Mouse (Mus musculus) layer of hippocampus, adult 2 months (tissue): ENCODE data around the gene Pdk4. TPM values are rescaled to one million over a fixed set of nuclear protein-coding genes. Genes with fewer than 3 reads are reported as not detected.
A peak's percentile ranks its signal among the peaks of the same experiment; 100 is the strongest.

ENCODE experiments used
- DNase-seq, 2 experiments: peaks; one replicate each; pipeline ENCODE4 v3.0.0; 2022; ENCODE audit warnings: low spot score in 2 of 2
- H3K27ac ChIP-seq: fragments of 200-600 bp; 2 replicates; pipeline ENCODE4 v1.8.1; 2022
- H3K4me3 ChIP-seq: fragments of 200-600 bp; 2 replicates; pipeline ENCODE4 v1.8.1; 2022; ENCODE audit warnings: mild to moderate bottlenecking
- CTCF ChIP-seq: fragments of 200-600 bp; conservative IDR thresholded peaks from 2 replicates; pipeline ENCODE4 v1.8.1; 2022; ENCODE audit warnings: antibody characterized with exemption, mild to moderate bottlenecking, moderate library complexity
- total RNA-seq, 2 experiments: library from RNA; stranded (reverse); gene quantifications; 2 replicates each; pipeline ENCODE4 v1.2.3; 2021

The Pdk4 gene
- total RNA-seq, 2 experiments from 2014 or later: 13.9 to 14.8 TPM

DNA sequence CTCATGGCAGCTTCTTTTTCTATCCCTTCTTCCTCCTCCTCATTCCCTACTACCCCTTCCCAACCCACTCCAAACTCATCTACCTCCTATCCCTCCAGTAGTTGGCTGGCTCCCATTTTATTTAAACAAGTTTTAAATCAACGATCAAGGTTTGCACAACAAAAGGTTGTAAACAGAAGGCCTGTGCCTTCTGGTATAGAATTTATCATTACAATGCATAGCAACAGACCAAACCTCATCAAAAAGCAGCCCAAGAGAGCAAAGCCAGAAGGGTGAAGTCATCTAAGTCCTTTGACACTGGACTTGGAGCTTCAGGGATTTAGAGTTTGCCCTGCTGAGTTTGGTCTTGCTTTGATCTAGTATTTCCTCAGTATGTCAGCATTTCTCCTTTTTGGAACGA lies 15.0 kb downstream of the Pdk4 start:
- no peak overlapping the region for H3K27ac ChIP-seq
- no peak for TF ChIP-seq CTCF
- no peak overlapping the region for H3K4me3 ChIP-seq
- DNase-seq: no peak

DNA sequence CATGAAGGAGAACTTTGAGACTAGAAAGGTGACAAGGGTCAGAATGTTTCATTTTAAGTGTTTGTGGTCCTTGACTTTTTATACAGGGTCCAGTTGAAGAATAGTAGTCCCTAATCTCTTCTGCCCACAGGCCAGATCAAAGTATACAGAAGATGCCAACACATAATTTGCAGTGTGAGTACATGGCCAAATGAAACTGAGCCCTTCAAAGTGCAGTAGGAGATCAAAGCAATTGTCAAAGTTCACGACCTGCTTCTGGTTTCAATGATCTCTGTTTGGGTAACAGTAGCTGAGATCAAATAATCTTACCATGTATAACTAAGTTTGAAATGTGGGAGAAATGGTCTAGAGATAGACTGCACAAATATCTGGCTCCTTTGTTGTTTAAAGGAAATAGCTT lies 22.1 kb downstream of the Pdk4 start:
- H3K27ac ChIP-seq: no peak overlapping the region
- no peak overlapping the region for H3K4me3 ChIP-seq
- DNase-seq: no peak
- TF ChIP-seq CTCF: no peak

DNA sequence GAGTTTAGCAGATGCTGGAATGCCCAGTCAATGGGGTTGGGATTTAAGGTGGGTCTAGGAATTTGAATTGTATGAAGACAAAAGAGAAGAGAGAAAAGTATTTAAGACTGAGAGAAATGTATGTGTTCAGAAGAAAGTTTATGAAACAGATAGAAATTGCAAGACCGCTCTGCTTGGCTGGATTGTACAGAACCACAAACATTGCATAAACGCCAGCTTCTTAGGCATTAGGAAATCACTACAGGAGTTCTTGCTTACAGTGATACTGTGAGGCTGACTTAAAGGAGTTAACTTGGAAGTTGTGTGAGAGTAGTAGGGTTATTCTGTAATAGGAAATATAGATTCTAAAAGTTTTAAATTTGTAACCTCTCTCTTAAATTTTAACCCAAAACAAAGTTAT lies 23.4 kb downstream of the Pdk4 start:
- no peak overlapping the region for H3K4me3 ChIP-seq
- DNase-seq: no peak
- no peak overlapping the region for H3K27ac ChIP-seq
- TF ChIP-seq CTCF: no peak

DNA sequence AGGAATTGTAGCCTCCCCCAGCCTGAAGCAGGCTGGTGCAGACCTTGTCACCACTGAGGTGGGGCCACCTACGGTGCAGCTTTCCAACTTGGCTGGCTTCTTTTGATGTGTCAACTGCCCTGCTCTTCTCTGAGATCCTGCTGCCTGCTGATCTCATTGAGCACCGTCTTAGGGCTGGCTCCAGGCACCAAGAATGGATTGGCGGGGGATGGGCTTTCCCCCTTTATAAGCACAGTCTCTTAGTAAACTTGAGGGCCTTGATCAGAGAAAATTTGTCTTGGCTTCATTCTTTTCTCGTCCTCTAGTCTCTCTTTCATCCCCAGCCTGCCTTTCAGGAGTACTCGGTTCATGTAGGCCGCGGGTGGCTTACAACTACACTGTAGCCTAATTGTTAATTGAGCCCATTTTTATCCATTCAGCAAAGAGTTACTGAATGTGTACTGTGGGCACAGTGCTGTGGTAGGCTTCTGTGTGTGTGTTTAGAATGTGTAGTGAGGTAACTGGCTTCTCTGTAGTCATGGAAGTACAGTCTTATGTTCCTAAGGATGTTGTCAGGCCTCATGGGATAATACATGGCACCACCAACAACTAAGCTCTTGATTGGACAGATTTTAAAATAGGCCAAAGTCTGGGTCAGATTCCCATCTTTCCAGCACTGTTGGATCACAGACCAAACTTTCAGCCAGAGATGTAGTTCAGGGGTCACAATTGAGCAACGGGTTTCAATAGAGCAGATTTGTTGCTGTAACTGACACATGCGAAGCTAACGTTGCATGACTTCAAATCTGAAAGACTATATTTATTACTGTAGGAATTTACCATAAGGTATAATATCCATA lies 25.4 kb downstream of the Pdk4 start:
- no peak overlapping the region for H3K4me3 ChIP-seq
- 0 out of 2 replicates have a peak overlapping the region, but pooled peaks have one; percentile 28 for H3K27ac ChIP-seq
- TF ChIP-seq CTCF: no peak
- no peak for DNase-seq

GRCm38 (mm10) chr6:5455836-5456235 lies 40.3 kb downstream of the Pdk4 start:
- Histone ChIP-seq H3K4me3 (no peak overlapping the region), H3K27ac (no peak overlapping the region)
- no peak for TF ChIP-seq CTCF
- no peak for DNase-seq

DNA sequence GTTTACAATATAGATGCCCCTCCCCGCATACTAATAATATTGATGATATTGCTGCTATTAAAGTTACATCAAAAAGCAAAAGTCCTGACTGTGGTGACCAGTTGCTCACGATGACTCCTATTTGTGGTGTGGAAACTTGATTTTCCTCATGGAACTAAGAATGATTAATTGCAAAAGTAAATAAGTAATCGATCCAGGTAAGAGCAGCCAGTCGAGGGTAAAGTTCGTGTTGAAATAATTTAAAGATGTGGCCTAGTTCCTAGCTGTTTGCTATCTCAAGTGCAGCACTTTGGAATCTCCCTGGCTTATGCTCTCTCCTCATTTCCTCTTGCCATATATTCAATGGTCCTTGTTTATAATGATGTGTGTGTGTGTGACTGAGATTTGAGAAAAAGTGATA lies 46.2 kb downstream of the Pdk4 start:
- H3K4me3 ChIP-seq: no peak overlapping the region
- no peak for DNase-seq
- no peak for TF ChIP-seq CTCF

DNA sequence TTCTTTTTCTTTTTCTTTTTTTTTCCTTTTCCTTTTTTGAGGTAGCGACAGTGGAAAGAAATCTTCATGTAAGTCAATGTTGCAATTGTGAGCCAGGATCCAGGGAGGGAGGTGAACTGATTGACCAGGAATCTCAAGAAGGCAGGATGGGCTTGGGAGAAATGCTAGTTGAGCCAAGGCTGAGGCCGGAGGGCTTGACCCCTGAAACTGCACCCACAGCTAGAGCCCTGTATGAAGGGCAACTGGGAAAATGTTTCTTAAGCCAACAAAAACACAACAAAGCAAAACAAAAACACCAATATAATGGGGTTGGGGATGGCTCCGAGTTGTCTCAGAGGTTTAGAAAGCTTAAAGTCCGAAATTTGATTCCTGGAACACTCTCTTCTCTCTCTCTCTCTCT lies 47.7 kb downstream of the Pdk4 start:
- no peak for TF ChIP-seq CTCF
- DNase-seq: no peak
- Histone ChIP-seq H3K27ac (peak overlapping the region; percentile 28; the same call in 1 of the 2 replicates), H3K4me3 (no peak overlapping the region)

More for the DNA sequence above, 46.2 kb downstream of the Pdk4 start:
- no peak overlapping the region for H3K27ac ChIP-seq

DNA sequence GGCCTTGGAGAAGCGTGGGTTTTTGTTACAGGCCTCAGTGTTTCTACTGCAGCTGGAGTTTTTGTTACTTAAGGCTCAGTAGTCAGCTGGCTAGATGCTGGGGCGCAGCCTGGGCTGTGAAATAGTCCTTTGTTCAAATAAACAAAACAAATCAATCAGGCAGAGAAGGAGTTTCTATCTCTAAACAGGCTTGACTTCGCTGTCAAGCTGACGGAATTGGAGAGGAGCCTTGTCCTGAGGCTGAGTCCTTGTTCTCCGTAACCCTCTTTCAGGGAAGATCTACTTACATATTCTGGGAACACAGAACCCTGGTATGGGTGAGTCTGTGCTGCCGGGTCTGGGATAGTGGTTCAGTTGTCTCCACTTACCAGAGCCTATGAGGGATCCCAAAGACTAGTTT lies 48.6 kb downstream of the Pdk4 start:
- DNase-seq: peak in 1 of 2 experiments; percentile 20
- peak overlapping the region; percentile 76 for H3K27ac ChIP-seq
- no peak overlapping the region for H3K4me3 ChIP-seq
- no peak for TF ChIP-seq CTCF

DNA sequence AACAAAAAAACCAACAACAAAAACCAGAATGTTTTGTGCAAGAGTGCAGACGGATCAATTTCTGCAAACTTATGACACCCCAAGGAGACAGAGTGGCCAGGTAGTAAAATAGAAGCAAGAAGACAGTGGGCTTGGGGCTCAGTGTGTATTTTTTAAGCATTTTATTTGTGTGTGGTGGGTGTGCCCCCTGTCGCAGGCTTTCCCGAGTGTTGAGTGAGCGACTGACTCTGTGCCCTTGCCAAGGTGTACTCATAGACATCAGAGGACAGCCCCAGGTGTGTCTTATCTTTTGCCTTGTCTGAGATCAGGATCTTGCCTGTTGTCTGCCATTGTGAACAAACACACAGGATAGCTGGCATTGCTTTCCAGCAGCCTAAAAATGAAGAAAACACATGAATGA lies 49.1 kb downstream of the Pdk4 start:
- Histone ChIP-seq H3K27ac (peak overlapping the region; percentile 76), H3K4me3 (no peak overlapping the region)
- TF ChIP-seq CTCF: no peak
- DNase-seq: no peak

- TF ChIP-seq CTCF: no peak
- no peak overlapping the region for H3K27ac ChIP-seq
- H3K4me3 ChIP-seq: no peak overlapping the region
- DNase-seq: no peak
Measured at GRCm38 (mm10) chr6:5444331-5444898, 51.7 kb downstream of the Pdk4 start.

GRCm38 (mm10) chr6:5443104-5443863 lies 52.8 kb downstream of the Pdk4 start:
- peak overlapping the region; percentile 11; the same call in 1 of the 2 replicates for H3K4me3 ChIP-seq
- DNase-seq: peak; percentile 53 to 70
- no peak for TF ChIP-seq CTCF
- peak overlapping the region; percentile 76 for H3K27ac ChIP-seq

DNA sequence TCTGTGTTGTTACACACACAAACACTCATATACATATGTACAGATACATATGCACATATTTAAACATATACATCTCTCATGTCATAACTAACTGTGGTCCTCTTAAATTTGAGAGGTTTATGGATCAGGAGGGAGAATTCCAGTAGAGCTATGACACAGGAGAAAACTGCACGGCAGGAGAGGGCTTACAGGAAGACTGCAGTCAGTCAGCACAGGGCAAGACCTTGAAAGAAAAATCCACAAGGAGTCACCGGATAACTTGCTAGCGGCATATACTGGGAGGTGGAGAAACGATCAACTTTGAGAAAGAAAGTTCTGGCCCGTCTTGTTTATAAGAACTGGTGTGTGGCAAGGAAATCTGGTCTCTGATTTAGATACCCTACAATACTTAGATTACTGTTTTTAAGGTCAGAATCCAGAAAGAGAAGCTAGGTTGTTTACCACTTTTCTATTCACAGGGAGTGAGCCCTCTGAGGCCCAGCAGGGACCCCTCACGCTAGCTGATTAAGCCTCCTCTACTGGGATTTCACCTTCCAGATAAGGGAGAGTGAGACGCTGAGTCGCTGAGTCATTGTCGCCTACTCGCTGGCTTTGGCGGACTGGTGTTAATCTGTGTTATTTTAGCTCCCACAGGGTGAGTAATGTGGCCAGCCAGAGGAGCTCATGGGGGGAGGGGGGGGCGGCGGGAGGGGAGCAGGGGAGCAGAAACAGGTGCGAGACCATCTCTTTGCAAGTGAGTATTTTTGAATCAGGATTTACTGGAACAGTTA lies 53.6 kb downstream of the Pdk4 start:
- no peak for TF ChIP-seq CTCF
- Histone ChIP-seq H3K27ac (peak overlapping the region; percentile 76), H3K4me3 (peak overlapping the region; percentile 11; the same call in 1 of the 2 replicates)
- DNase-seq: peak; percentile 40 to 53
